ENCODE assay signal across 8 mouse cellular contexts in the genomic region with DNA sequence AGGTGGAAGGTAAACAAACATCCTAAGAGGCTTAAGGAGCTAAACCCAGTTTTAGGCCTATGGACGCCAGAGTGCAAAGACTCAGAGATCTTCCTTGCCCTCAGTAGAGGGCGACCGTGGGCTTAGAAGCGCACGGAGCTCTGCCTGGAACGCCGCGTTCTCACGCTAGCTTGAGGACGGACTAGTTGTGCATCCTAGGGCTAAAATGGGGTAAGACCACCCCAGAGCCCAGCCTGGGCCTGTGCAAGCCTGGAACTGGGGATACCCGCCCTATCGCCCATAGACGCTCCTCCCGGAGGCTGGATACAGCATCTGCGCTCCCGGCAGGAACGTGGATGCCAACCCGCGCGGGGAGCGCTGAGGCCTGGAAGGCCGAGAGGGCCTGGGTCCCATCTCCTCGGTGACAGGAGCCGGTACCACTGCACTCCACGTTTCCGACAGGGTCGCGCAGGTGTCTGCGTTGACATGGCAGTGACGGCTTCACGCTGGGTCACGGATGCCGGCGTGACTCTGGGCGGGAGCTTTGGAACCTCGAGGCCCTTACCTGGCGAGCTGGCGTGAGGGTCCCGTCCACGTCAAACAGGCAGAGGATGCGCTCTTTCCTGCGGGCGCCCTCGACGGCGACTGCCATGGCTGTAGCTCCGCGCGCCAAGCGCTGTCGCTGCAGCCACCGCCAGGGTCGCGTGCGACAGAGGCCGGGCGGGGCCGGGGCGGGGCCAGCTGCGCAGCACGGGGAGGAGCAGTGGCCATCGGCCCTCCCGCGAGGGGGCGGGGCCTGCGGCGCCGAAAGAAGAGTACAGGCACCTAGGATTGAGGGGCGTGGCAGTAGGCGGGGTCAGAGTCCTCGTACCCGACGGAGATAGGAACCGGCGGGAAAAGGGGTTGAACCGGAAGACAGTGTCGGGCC. TPM values are rescaled to one million over a fixed set of nuclear protein-coding genes. Genes with fewer than 3 reads are reported as not detected.
A peak's percentile ranks its signal among the peaks of the same experiment; 100 is the strongest.
DNase-seq lines count a peak whose midpoint lies in the region; ATAC-seq and TF ChIP-seq lines count a peak whose summit lies in the region.

Gene Pmm1 (minus strand): TSS at position 760 of the 907 bp plus-strand sequence.

- H3K36me3 ChIP-seq in G1E (replicated peaks) = peaks cover 40% of the 10 kb centered on the region
- no peaks in the 10 kb centered on the region; the same call in 1 of the 2 replicates for H3K36me3 ChIP-seq in forebrain, embryonic 16.5 days (ENCODE audit: control insufficient read depth, insufficient read depth)
- 0 out of 2 replicates have a peak, but pooled peaks cover 4% of the 10 kb centered on the region for H3K36me3 ChIP-seq in lung, embryonic 14.5 days (ENCODE audit: insufficient read depth)
- peaks cover 5% of the 10 kb centered on the region for H3K36me3 ChIP-seq in thymus, adult 2 months (ENCODE audit: control insufficient read depth, insufficient read depth, low read length)

- intact Hi-C loops in heart, postnatal 36 days (cut with DNase I) = loop anchor here (1.0 to 2.0 kb wide), 3 partner anchors 29 to 80 kb away; partner anchors contain the start of gene Polr3h

- no peaks in the 10 kb centered on the region for H3K9me3 ChIP-seq in G1E (replicated peaks)
- no peaks in the 10 kb centered on the region for H3K9me3 ChIP-seq in forebrain, embryonic 16.5 days (ENCODE audit: control insufficient read depth, low read length)
- no peaks in the 10 kb centered on the region for H3K9me3 ChIP-seq in lung, embryonic 14.5 days (ENCODE audit: low read depth, low read length)

- H3K4me1 ChIP-seq in G1E (ENCODE audit: insufficient read depth, low read depth, low read length) = peaks cover 36% of the 10 kb centered on the region
- H3K4me1 ChIP-seq in forebrain, embryonic 16.5 days (replicated peaks; ENCODE audit: control insufficient read depth, insufficient read depth, low read length) = peaks cover 12% of the 10 kb centered on the region
- no peaks in the 10 kb centered on the region for H3K4me1 ChIP-seq in lung, embryonic 14.5 days (ENCODE audit: insufficient read depth)
- H3K4me1 ChIP-seq in olfactory bulb, adult 2 months (ENCODE audit: control insufficient read depth, insufficient read depth, low read length) = peaks cover 15% of the 10 kb centered on the region
- peaks cover 5% of the 10 kb centered on the region; the same call in 1 of the 2 replicates for H3K4me1 ChIP-seq in thymus, adult 2 months (replicated peaks; ENCODE audit: control insufficient read depth, insufficient read depth, low read length)

- H3K4me2 ChIP-seq in forebrain, embryonic 16.5 days (ENCODE audit: low read length) = peak within 1 kb of the TSS; percentile 90
- peak within 1 kb of the TSS; percentile 94 for H3K4me2 ChIP-seq in lung, embryonic 14.5 days

- under 1% methylated on average over 74 of the region's 77 CpGs for WGBS in forebrain, embryonic 16.5 days
- WGBS in lung, embryonic 14.5 days = under 1% methylated on average over 77 of the region's 77 CpGs
- under 1% methylated on average over 77 of the region's 77 CpGs for WGBS in olfactory bulb, adult 2 months
- WGBS in thymus, adult 2 months = under 1% methylated on average over 77 of the region's 77 CpGs

- ATAC-seq in G1E (ENCODE audit: extremely low read depth, insufficient number of reproducible peaks, low FRiP score, poor library complexity, severe bottlenecking) = peak; percentile 98
- ATAC-seq in forebrain, embryonic 16.5 days = peak; percentile 97
- peak; percentile 97 for ATAC-seq in lung, embryonic 14.5 days (ENCODE audit: insufficient read depth)

- peak; percentile 17; the same call in 1 of the 2 replicates for TF ChIP-seq CTCF in G1E (IDR thresholded peaks at IDR 0.05; ENCODE audit: low read depth, low read length)
- TF ChIP-seq CTCF in layer of hippocampus, adult 2 months (conservative IDR thresholded peaks at IDR 0.05) = peak; percentile 79
- TF ChIP-seq CTCF in lung, embryonic 14.5 days (IDR thresholded peaks at IDR 0.05; ENCODE audit: low read depth) = peak; percentile 77
- peak; percentile 60 for TF ChIP-seq CTCF in olfactory bulb, adult 2 months (IDR thresholded peaks at IDR 0.05; ENCODE audit: insufficient read depth, low read depth, low read length)
- TF ChIP-seq CTCF in thymus, adult 2 months (IDR thresholded peaks at IDR 0.05; ENCODE audit: borderline replicate concordance, control insufficient read depth, extremely low read depth, insufficient read depth, low read length, poor library complexity) = peak; percentile 86

- TF ChIP-seq POLR2A in olfactory bulb, adult 2 months (IDR thresholded peaks at IDR 0.05; ENCODE audit: insufficient read depth, low read depth, low read length) = peak; percentile 81
- peak; percentile 31; the same call in 1 of the 2 replicates for TF ChIP-seq POLR2A in thymus, adult 2 months (IDR thresholded peaks at IDR 0.05; ENCODE audit: control insufficient read depth, extremely low read depth, insufficient read depth, low read length, poor library complexity)

- peak within 1 kb of the TSS; percentile 73 for H3K9ac ChIP-seq in forebrain, embryonic 16.5 days (replicated peaks; ENCODE audit: low read depth, low read length)
- peak within 1 kb of the TSS; percentile 60 for H3K9ac ChIP-seq in lung, embryonic 14.5 days

- no peaks in the 10 kb centered on the region for H3K27me3 ChIP-seq in G1E (ENCODE audit: insufficient read depth, low read length)
- no peaks in the 10 kb centered on the region for H3K27me3 ChIP-seq in forebrain, embryonic 16.5 days (replicated peaks; ENCODE audit: control insufficient read depth, insufficient read depth, low read length)
- H3K27me3 ChIP-seq in lung, embryonic 14.5 days (ENCODE audit: insufficient read depth, low read length) = no peaks in the 10 kb centered on the region
- H3K27me3 ChIP-seq in thymus, adult 2 months (ENCODE audit: control insufficient read depth, insufficient read depth, low read length) = no peaks in the 10 kb centered on the region

- peak within 1 kb of the TSS; percentile 89 for H3K27ac ChIP-seq in forebrain, embryonic 16.5 days (ENCODE audit: low read length)
- peak within 1 kb of the TSS; percentile 99 for H3K27ac ChIP-seq in layer of hippocampus, adult 2 months
- H3K27ac ChIP-seq in lung, embryonic 14.5 days (ENCODE audit: low read depth) = peak within 1 kb of the TSS; percentile 88
- H3K27ac ChIP-seq in olfactory bulb, adult 2 months (ENCODE audit: insufficient read depth, low read depth, low read length) = peak within 1 kb of the TSS; percentile 71
- H3K27ac ChIP-seq in thymus, adult 2 months (ENCODE audit: control insufficient read depth, insufficient read depth, low read length) = peak within 1 kb of the TSS; percentile 30

- H3K4me3 ChIP-seq in G1E (ENCODE audit: low read depth, low read length) = peak within 1 kb of the TSS; percentile 90
- H3K4me3 ChIP-seq in forebrain, embryonic 16.5 days (replicated peaks; ENCODE audit: low read length) = peak within 1 kb of the TSS; percentile 60
- peak within 1 kb of the TSS; percentile 69 for H3K4me3 ChIP-seq in layer of hippocampus, adult 2 months
- peak within 1 kb of the TSS; percentile 59 for H3K4me3 ChIP-seq in lung, embryonic 14.5 days (ENCODE audit: low read depth, low read length)
- peak within 1 kb of the TSS; percentile 59 for H3K4me3 ChIP-seq in olfactory bulb, adult 2 months (ENCODE audit: insufficient read depth, low read depth, low read length)
- H3K4me3 ChIP-seq in thymus, adult 2 months (ENCODE audit: control insufficient read depth, insufficient read depth, low read length) = peak within 1 kb of the TSS; percentile 59

- peak; percentile 96 for DNase-seq in G1E (ENCODE audit: low spot score)
- DNase-seq in cerebellum, adult 18-20 months = peak; percentile 99 to 100
- peak; percentile 96 to 98 for DNase-seq in heart, postnatal 36 days
- DNase-seq in layer of hippocampus, adult 2 months (ENCODE audit: low spot score in 2 of 2) = peak; percentile 96 to 98
- peak; percentile 100 for DNase-seq in lung, embryonic 14.5 days
- peak; percentile 100 for DNase-seq in thymus, adult 2 months

RNA-seq across cellular contexts. Expression of gene Pmm1, which starts in this region (rescaled TPM):
- total RNA-seq in G1E (2014; fragmentation: Nextera tagmentation) (51.6 and 57.8 TPM in 2 replicates), G1E (2017) (35.9 and 42.9 TPM in 2 replicates)
- polyA plus RNA-seq in G1E (2012) = 157 and 161 TPM in 2 replicates
- 89.9 and 100 TPM in 2 replicates for polyA plus RNA-seq in forebrain, embryonic 16.5 days (2015; fragmentation: Nextera tagmentation; extraction: Ambion mirVana)
- 10 to 100 TPM; 24.8 to 26.0 TPM for total RNA-seq in heart, postnatal 36 days (2021)
- 100 to 1,000 TPM; 214 to 224 TPM for total RNA-seq in layer of hippocampus, adult 2 months (2021)
- polyA plus RNA-seq in lung, embryonic 14.5 days (2014; fragmentation: Nextera tagmentation; extraction: Ambion mirVana) = 39.0 and 39.6 TPM in 2 replicates
- polyA plus RNA-seq in olfactory bulb, adult 2 months (2012; ENCODE audit: insufficient read depth, insufficient read length, low replicate concordance, missing spikeins) = not detected in 2 replicates
- 64.1 and 68.7 TPM in 2 replicates for polyA plus RNA-seq in thymus, adult 2 months (2012; rRNA removed)

Comparison
In these comparisons a context has a peak if more than half of its experiments do, and no peak if none do; other contexts are left out.
1. Peak in every context shown above with its lines: DNase-seq, ATAC-seq, H3K4me3 ChIP-seq and H3K27ac ChIP-seq.
2. CTCF ChIP-seq: peak in every context shown above with its lines; median percentile 86 in thymus, adult 2 months; 79 in layer of hippocampus, adult 2 months; 77 in lung, embryonic 14.5 days; 60 in olfactory bulb, adult 2 months; 17 in G1E.
3. H3K27ac ChIP-seq: peak in every context shown above with its lines; median percentile 99 in layer of hippocampus, adult 2 months; 89 in forebrain, embryonic 16.5 days; 88 in lung, embryonic 14.5 days; 71 in olfactory bulb, adult 2 months; 30 in thymus, adult 2 months.